Mouse (Mus musculus): ENCODE data around the gene Tmed1. TPM values are rescaled to one million over a fixed set of nuclear protein-coding genes. Genes with fewer than 3 reads are reported as not detected.
A peak's percentile ranks its signal among the peaks of the same experiment; 100 is the strongest.

Tmed1 gene
- 47.7 and 50.5 TPM in 2 replicates for polyA plus RNA-seq (2012; rRNA removed)

DNA sequence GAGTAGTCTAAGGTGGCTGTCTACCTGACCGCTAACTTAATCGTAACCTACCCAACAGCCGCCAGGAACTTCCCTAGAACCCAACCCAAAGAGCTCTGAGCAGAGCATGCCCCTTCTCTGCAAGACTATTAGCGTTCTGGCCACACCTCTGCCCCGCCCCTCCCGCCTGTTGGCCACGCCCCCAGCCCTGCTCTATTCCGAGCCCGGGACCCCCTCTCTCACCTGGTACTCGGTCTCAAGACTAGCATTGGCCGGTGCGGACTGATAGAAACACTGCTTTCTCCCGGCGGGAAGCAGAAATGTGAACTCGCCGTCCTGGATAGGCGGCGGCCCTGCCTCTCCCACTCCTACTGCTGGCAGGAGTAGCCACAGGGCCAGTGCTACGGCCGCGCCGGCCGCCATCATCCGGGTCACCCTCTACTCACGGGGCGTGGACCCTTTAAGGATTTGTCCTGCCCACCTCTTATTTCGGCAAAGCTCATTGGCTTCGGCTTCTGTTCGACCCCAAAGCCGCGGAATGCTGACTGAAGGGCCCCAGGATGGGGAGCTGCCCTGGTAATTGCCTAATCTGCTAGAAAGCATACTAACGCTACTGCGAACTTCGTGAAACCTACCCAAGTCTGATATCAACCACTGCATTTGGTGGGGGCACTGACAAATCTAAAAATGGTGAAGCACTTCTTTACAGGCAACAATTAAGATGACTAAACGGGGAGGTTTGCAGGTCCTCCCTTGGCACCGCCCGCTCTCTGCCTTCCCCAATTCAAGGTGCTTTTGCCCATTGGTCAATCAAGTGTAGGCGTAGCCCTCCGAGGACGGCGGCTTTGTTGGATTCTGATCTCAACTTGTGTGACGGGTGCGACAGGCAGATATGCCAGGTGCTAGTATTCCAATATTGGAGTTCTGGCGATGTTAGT is at the start of gene Tmed1:
TSS of gene Tmed1 (minus strand) at position 481 of the 917 bp plus-strand sequence.
- peak within 1 kb of the TSS; percentile 95 for H3K27ac ChIP-seq (ENCODE audit: insufficient read depth, low read depth, low read length)

GRCm38 (mm10) chr9:21559151-21559550 is 49.1 kb upstream of the Tmed1 start:
- no peak for TF ChIP-seq POLR2A (IDR thresholded peaks at IDR 0.05; ENCODE audit: low read depth, low read length)
- no peak for TF ChIP-seq CTCF (conservative IDR thresholded peaks at IDR 0.05; ENCODE audit: insufficient read depth, insufficient read length, low read depth, low read length)
- no peak overlapping the region for H3K27ac ChIP-seq (ENCODE audit: insufficient read depth, low read depth, low read length)
- 96% methylated on average over 3 of the region's 3 CpGs for WGBS

More for the DNA sequence above, at the start of gene Tmed1:
- Histone ChIP-seq H3K4me3 (ENCODE audit: insufficient read depth, low read depth, low read length) (peak within 1 kb of the TSS; percentile 86), H3K4me1 (ENCODE audit: control insufficient read depth, insufficient read depth, low read length) (peaks cover 2% of the 10 kb centered on the region; the same call in 1 of the 2 replicates), H3K27me3 (replicated peaks; ENCODE audit: control insufficient read depth, insufficient read depth, low read length) (no peaks in the 10 kb centered on the region), H3K36me3 (ENCODE audit: control insufficient read depth, insufficient read depth, low read length) (no peaks in the 10 kb centered on the region)
- under 1% methylated on average over 44 of the region's 44 CpGs for WGBS
- peak; percentile 98 for DNase-seq
- no peak for TF ChIP-seq POLR2A (IDR thresholded peaks at IDR 0.05; ENCODE audit: low read depth, low read length)
- TF ChIP-seq CTCF (conservative IDR thresholded peaks at IDR 0.05; ENCODE audit: insufficient read depth, insufficient read length, low read depth, low read length): no peak

GRCm38 (mm10) chr9:21558366-21558765 is 48.3 kb upstream of the Tmed1 start:
- TF ChIP-seq POLR2A (IDR thresholded peaks at IDR 0.05; ENCODE audit: low read depth, low read length): no peak
- no peak for TF ChIP-seq CTCF (conservative IDR thresholded peaks at IDR 0.05; ENCODE audit: insufficient read depth, insufficient read length, low read depth, low read length)
- Histone ChIP-seq H3K27me3 (replicated peaks; ENCODE audit: control insufficient read depth, insufficient read depth, low read length) (no peaks in the 10 kb centered on the region), H3K36me3 (ENCODE audit: control insufficient read depth, insufficient read depth, low read length) (no peaks in the 10 kb centered on the region), H3K4me3 (ENCODE audit: insufficient read depth, low read depth, low read length) (no peak overlapping the region), H3K4me1 (ENCODE audit: control insufficient read depth, insufficient read depth, low read length) (peaks cover 8% of the 10 kb centered on the region), H3K27ac (ENCODE audit: insufficient read depth, low read depth, low read length) (no peak overlapping the region)
- peak; percentile 51 for DNase-seq
- WGBS: 53% methylated on average over 4 of the region's 4 CpGs

More at GRCm38 (mm10) chr9:21559151-21559550, 49.1 kb upstream of the Tmed1 start:
- Histone ChIP-seq H3K27me3 (replicated peaks; ENCODE audit: control insufficient read depth, insufficient read depth, low read length) (no peaks in the 10 kb centered on the region), H3K4me1 (ENCODE audit: control insufficient read depth, insufficient read depth, low read length) (peaks cover 8% of the 10 kb centered on the region), H3K36me3 (ENCODE audit: control insufficient read depth, insufficient read depth, low read length) (no peaks in the 10 kb centered on the region), H3K4me3 (ENCODE audit: insufficient read depth, low read depth, low read length) (no peak overlapping the region)
- no peak for DNase-seq

GRCm38 (mm10) chr9:21557556-21557955 is 47.5 kb upstream of the Tmed1 start:
- no peak overlapping the region for H3K27ac ChIP-seq (ENCODE audit: insufficient read depth, low read depth, low read length)
- no peaks in the 10 kb centered on the region for H3K27me3 ChIP-seq (replicated peaks; ENCODE audit: control insufficient read depth, insufficient read depth, low read length)
- no peaks in the 10 kb centered on the region for H3K36me3 ChIP-seq (ENCODE audit: control insufficient read depth, insufficient read depth, low read length)
- peaks cover 8% of the 10 kb centered on the region for H3K4me1 ChIP-seq (ENCODE audit: control insufficient read depth, insufficient read depth, low read length)
- TF ChIP-seq CTCF (conservative IDR thresholded peaks at IDR 0.05; ENCODE audit: insufficient read depth, insufficient read length, low read depth, low read length) (no peak), POLR2A (IDR thresholded peaks at IDR 0.05; ENCODE audit: low read depth, low read length) (no peak)
- no peak for DNase-seq
- WGBS: 97% methylated on average over 2 of the region's 2 CpGs
- H3K4me3 ChIP-seq (ENCODE audit: insufficient read depth, low read depth, low read length): no peak overlapping the region

DNA sequence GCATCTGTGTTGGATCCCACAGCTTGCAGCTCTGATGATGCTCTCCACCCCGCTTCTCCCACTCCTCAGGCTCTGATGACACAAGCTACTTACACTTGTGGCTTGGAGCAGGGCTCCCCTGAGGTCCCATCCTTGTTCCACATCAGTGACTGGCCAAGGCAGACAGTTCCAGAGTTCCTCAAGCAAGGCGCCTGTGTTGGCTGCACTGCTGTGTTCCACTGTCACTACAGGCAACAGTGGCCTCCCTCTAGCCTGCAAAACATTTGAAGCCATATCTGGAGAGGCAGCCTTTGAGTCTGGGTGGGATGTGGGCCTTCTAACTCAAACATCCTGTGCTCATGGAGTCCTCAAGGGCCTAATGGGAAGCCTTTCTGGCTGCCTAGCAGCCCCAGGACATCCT is 46.9 kb upstream of the Tmed1 start:
- TF ChIP-seq CTCF (conservative IDR thresholded peaks at IDR 0.05; ENCODE audit: insufficient read depth, insufficient read length, low read depth, low read length) (no peak), POLR2A (IDR thresholded peaks at IDR 0.05; ENCODE audit: low read depth, low read length) (no peak)
- Histone ChIP-seq H3K4me3 (ENCODE audit: insufficient read depth, low read depth, low read length) (no peak overlapping the region), H3K27ac (ENCODE audit: insufficient read depth, low read depth, low read length) (no peak overlapping the region), H3K4me1 (ENCODE audit: control insufficient read depth, insufficient read depth, low read length) (peaks cover 8% of the 10 kb centered on the region), H3K36me3 (ENCODE audit: control insufficient read depth, insufficient read depth, low read length) (no peaks in the 10 kb centered on the region), H3K27me3 (replicated peaks; ENCODE audit: control insufficient read depth, insufficient read depth, low read length) (no peaks in the 10 kb centered on the region)
- peak; percentile 21 for DNase-seq
- 79% methylated on average over 2 of the region's 2 CpGs for WGBS

GRCm38 (mm10) chr9:21555198-21555742 is 45.2 kb upstream of the Tmed1 start:
- Histone ChIP-seq H3K27ac (ENCODE audit: insufficient read depth, low read depth, low read length) (no peak overlapping the region), H3K4me1 (ENCODE audit: control insufficient read depth, insufficient read depth, low read length) (peaks cover 6% of the 10 kb centered on the region), H3K27me3 (replicated peaks; ENCODE audit: control insufficient read depth, insufficient read depth, low read length) (no peaks in the 10 kb centered on the region), H3K36me3 (ENCODE audit: control insufficient read depth, insufficient read depth, low read length) (no peaks in the 10 kb centered on the region), H3K4me3 (ENCODE audit: insufficient read depth, low read depth, low read length) (no peak overlapping the region)
- WGBS: 84% methylated on average over 6 of the region's 6 CpGs
- no peak for DNase-seq
- TF ChIP-seq CTCF (conservative IDR thresholded peaks at IDR 0.05; ENCODE audit: insufficient read depth, insufficient read length, low read depth, low read length) (0 out of 2 replicates have a peak, but pooled peaks have one; percentile 1), POLR2A (IDR thresholded peaks at IDR 0.05; ENCODE audit: low read depth, low read length) (no peak)

Measured in kidney, adult 2 months (tissue).